Mouse (Mus musculus): Measurements from ENCODE around the gene Tpx2. TPM values are rescaled to one million over a fixed set of nuclear protein-coding genes. Genes with fewer than 3 reads are reported as not detected.

Tpx2 gene
- polyA plus RNA-seq, 1 experiment from 2014 or later = 103 TPM

GRCm38 (mm10) chr2:152823770-152824169 is 24.0 kb upstream of the Tpx2 start:
- H3K36me3 ChIP-seq (ENCODE audit: poor library complexity, severe bottlenecking) = peaks cover 34% of the 10 kb centered on the region
- H3K4me1 ChIP-seq = peaks cover 76% of the 10 kb centered on the region
- H3K4me2 ChIP-seq = no peak overlapping the region
- H3K27me3 ChIP-seq = no peaks in the 10 kb centered on the region
- no peak overlapping the region for H3K9ac ChIP-seq
- H3K27ac ChIP-seq = no peak overlapping the region
- H3K9me3 ChIP-seq (replicated peaks) = no peaks in the 10 kb centered on the region
- 95% methylated on average over 1 of the region's 1 CpGs for WGBS
- no peak for ATAC-seq
- H3K4me3 ChIP-seq = no peak overlapping the region

GRCm38 (mm10) chr2:152824438-152825167 is 23.2 kb upstream of the Tpx2 start:
- Histone ChIP-seq H3K9me3 (replicated peaks) (no peaks in the 10 kb centered on the region), H3K27me3 (no peaks in the 10 kb centered on the region), H3K4me1 (peaks cover 82% of the 10 kb centered on the region), H3K36me3 (ENCODE audit: poor library complexity, severe bottlenecking) (peaks cover 25% of the 10 kb centered on the region), H3K4me3 (no peak overlapping the region), H3K9ac (no peak overlapping the region), H3K27ac (no peak overlapping the region), H3K4me2 (no peak overlapping the region)
- no peak for ATAC-seq
- 83% methylated on average over 3 of the region's 3 CpGs for WGBS

- Histone ChIP-seq H3K4me2 (no peak overlapping the region), H3K4me1 (peaks cover 78% of the 10 kb centered on the region), H3K9ac (no peak overlapping the region), H3K36me3 (ENCODE audit: poor library complexity, severe bottlenecking) (peaks cover 19% of the 10 kb centered on the region), H3K27ac (no peak overlapping the region), H3K9me3 (replicated peaks) (no peaks in the 10 kb centered on the region), H3K27me3 (no peaks in the 10 kb centered on the region), H3K4me3 (no peak overlapping the region)
- ATAC-seq = no peak
- 79% methylated on average over 4 of the region's 4 CpGs for WGBS
Measured at GRCm38 (mm10) chr2:152825168-152825697, 22.5 kb upstream of the Tpx2 start.

GRCm38 (mm10) chr2:152825713-152826112 is 22.1 kb upstream of the Tpx2 start:
- Histone ChIP-seq H3K4me1 (peaks cover 73% of the 10 kb centered on the region), H3K9ac (no peak overlapping the region), H3K4me3 (no peak overlapping the region), H3K36me3 (ENCODE audit: poor library complexity, severe bottlenecking) (peaks cover 15% of the 10 kb centered on the region; the same call in 1 of the 2 replicates), H3K9me3 (replicated peaks) (no peaks in the 10 kb centered on the region), H3K4me2 (peak overlapping the region; percentile 74; the same call in 1 of the 2 replicates), H3K27me3 (no peaks in the 10 kb centered on the region), H3K27ac (no peak overlapping the region)
- 91% methylated on average over 2 of the region's 2 CpGs for WGBS
- ATAC-seq = no peak

- Histone ChIP-seq H3K36me3 (ENCODE audit: poor library complexity, severe bottlenecking) (peaks cover 15% of the 10 kb centered on the region; the same call in 1 of the 2 replicates), H3K9me3 (replicated peaks) (no peaks in the 10 kb centered on the region), H3K4me2 (peak overlapping the region; percentile 74), H3K4me3 (no peak overlapping the region), H3K27ac (no peak overlapping the region), H3K9ac (no peak overlapping the region), H3K4me1 (peaks cover 66% of the 10 kb centered on the region), H3K27me3 (no peaks in the 10 kb centered on the region)
- no peak for ATAC-seq
- WGBS = 85% methylated on average over 3 of the region's 3 CpGs
Measured at GRCm38 (mm10) chr2:152826481-152826880, 21.3 kb upstream of the Tpx2 start.

- Histone ChIP-seq H3K4me2 (peak overlapping the region; percentile 74), H3K36me3 (ENCODE audit: poor library complexity, severe bottlenecking) (peaks cover 15% of the 10 kb centered on the region; the same call in 1 of the 2 replicates), H3K9me3 (replicated peaks) (no peaks in the 10 kb centered on the region), H3K27me3 (no peaks in the 10 kb centered on the region), H3K27ac (no peak overlapping the region), H3K4me1 (peaks cover 62% of the 10 kb centered on the region), H3K9ac (peak overlapping the region; percentile 95), H3K4me3 (peak overlapping the region; percentile 76)
- ATAC-seq = no peak
- WGBS = 92% methylated on average over 8 of the region's 8 CpGs
Measured at GRCm38 (mm10) chr2:152827321-152828010, 20.3 kb upstream of the Tpx2 start.

- ATAC-seq = no peak
- peaks cover 59% of the 10 kb centered on the region for H3K4me1 ChIP-seq
- H3K4me2 ChIP-seq = peak overlapping the region; percentile 74
- H3K9me3 ChIP-seq (replicated peaks) = no peaks in the 10 kb centered on the region
- peaks cover 15% of the 10 kb centered on the region; the same call in 1 of the 2 replicates for H3K36me3 ChIP-seq (ENCODE audit: poor library complexity, severe bottlenecking)
- H3K9ac ChIP-seq = peak overlapping the region; percentile 95
- no peaks in the 10 kb centered on the region for H3K27me3 ChIP-seq
- H3K4me3 ChIP-seq = peak overlapping the region; percentile 76
- H3K27ac ChIP-seq = no peak overlapping the region
- 85% methylated on average over 4 of the region's 4 CpGs for WGBS
Measured at GRCm38 (mm10) chr2:152828011-152828370, 19.8 kb upstream of the Tpx2 start.

- H3K9me3 ChIP-seq (replicated peaks) = no peaks in the 10 kb centered on the region
- ATAC-seq = no peak
- peaks cover 59% of the 10 kb centered on the region for H3K4me1 ChIP-seq
- peaks cover 15% of the 10 kb centered on the region; the same call in 1 of the 2 replicates for H3K36me3 ChIP-seq (ENCODE audit: poor library complexity, severe bottlenecking)
- H3K27me3 ChIP-seq = no peaks in the 10 kb centered on the region
- peak overlapping the region; percentile 95 for H3K9ac ChIP-seq
- WGBS = 70% methylated on average over 1 of the region's 1 CpGs
- H3K4me2 ChIP-seq = peak overlapping the region; percentile 74
- H3K27ac ChIP-seq = no peak overlapping the region
- peak overlapping the region; percentile 76 for H3K4me3 ChIP-seq
Measured at GRCm38 (mm10) chr2:152828532-152828931, 19.2 kb upstream of the Tpx2 start.

GRCm38 (mm10) chr2:152829367-152829881 is 18.3 kb upstream of the Tpx2 start:
- peak overlapping the region; percentile 95 for H3K9ac ChIP-seq
- peaks cover 52% of the 10 kb centered on the region for H3K4me1 ChIP-seq
- WGBS = 77% methylated on average over 23 of the region's 23 CpGs
- 0 out of 2 replicates have a peak overlapping the region, but pooled peaks have one; percentile 99 for H3K27ac ChIP-seq
- peak overlapping the region; percentile 74 for H3K4me2 ChIP-seq
- peak overlapping the region; percentile 76 for H3K4me3 ChIP-seq
- H3K9me3 ChIP-seq (replicated peaks) = no peaks in the 10 kb centered on the region
- H3K27me3 ChIP-seq = no peaks in the 10 kb centered on the region
- no peak for ATAC-seq
- H3K36me3 ChIP-seq (ENCODE audit: poor library complexity, severe bottlenecking) = peaks cover 15% of the 10 kb centered on the region; the same call in 1 of the 2 replicates

- ATAC-seq = peak; percentile 87
- peak overlapping the region; percentile 76 for H3K4me3 ChIP-seq
- H3K4me1 ChIP-seq = peaks cover 45% of the 10 kb centered on the region
- H3K9me3 ChIP-seq (replicated peaks) = no peaks in the 10 kb centered on the region
- WGBS = 3% methylated on average over 31 of the region's 31 CpGs
- peak overlapping the region; percentile 99 for H3K27ac ChIP-seq
- H3K36me3 ChIP-seq (ENCODE audit: poor library complexity, severe bottlenecking) = peaks cover 11% of the 10 kb centered on the region; the same call in 1 of the 2 replicates
- peak overlapping the region; percentile 74 for H3K4me2 ChIP-seq
- peak overlapping the region; percentile 95 for H3K9ac ChIP-seq
- no peaks in the 10 kb centered on the region for H3K27me3 ChIP-seq
Measured at GRCm38 (mm10) chr2:152830021-152830921, 17.5 kb upstream of the Tpx2 start.

Data from forebrain, embryonic 13.5 days (tissue).